Mouse (Mus musculus) thymus, adult 2 months (tissue): ENCODE measurements around the gene Dync1li1.

Experiments
- CTCF ChIP-seq: fragments of 200-500 bp; IDR thresholded peaks from 2 replicates; pipeline ENCODE4 v1.5.1; 2012; ENCODE audit warnings: mild to moderate bottlenecking, control low read depth, low read length, moderate library complexity, borderline replicate concordance; ENCODE audit not compliant: control insufficient read depth, poor library complexity, insufficient read depth; ENCODE audit errors: extremely low read depth
- POLR2A ChIP-seq: fragments of 200-500 bp; IDR thresholded peaks from 2 replicates; pipeline ENCODE4 v1.6.1; 2012; ENCODE audit warnings: mild to moderate bottlenecking, low read length, control low read depth, moderate library complexity; ENCODE audit not compliant: control insufficient read depth, poor library complexity, insufficient read depth; ENCODE audit errors: extremely low read depth

DNA sequence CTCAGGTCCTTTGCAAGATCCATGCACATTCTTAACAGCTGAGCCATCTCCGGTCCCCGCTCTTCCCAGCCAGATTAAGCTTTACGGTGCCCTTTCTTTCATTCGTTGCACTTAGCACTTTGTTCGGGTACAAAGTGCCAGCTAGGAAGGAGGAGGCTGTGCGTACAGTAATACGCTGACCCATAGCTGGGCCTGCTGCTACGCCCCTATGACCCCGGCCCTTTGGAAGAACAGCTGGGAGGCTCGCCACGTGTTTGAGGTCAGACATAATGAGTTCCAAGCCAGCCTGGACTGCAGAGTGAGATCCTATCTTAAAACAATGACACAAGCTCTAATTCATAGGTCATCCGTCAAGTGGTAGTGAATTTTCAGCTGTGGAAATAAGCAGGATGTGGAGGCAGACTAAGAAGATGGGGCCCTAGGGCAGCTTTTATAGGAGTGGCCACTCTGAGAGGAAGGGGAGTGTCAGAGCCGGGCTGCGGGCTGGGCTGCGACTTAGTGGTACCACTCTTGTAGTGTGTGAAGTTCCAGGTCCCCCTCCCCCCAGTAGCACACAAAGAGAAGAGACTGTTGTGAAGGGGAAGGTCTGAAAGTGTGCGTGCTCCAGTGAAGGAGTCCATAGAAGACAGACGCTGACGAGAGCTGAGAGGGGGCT, 28.2 kb downstream of the Dync1li1 start:
- TF ChIP-seq CTCF, result no peak
- TF ChIP-seq POLR2A, result no peak
